Mouse (Mus musculus) MEL (cell line): ENCODE data around the gene Phf13. TPM values are rescaled to one million over a fixed set of nuclear protein-coding genes. Genes with fewer than 3 reads are reported as not detected.

ENCODE experiments used
- DNase-seq: peaks from one replicate; pipeline ENCODE4 v3.0.0; 2011; ENCODE audit warnings: low read depth, low spot score
- H3K27ac ChIP-seq: 2 replicates; pipeline ENCODE4 v1.5.1; 2012; ENCODE audit warnings: low read depth, mild to moderate bottlenecking, control low read depth, low read length, moderate library complexity; ENCODE audit not compliant: control insufficient read depth
- H3K27me3 ChIP-seq, 2 experiments: fragments of 150-350 bp in 1 of 2; sonication (generic) in 1 of 2; 2 replicates each; pipeline ENCODE4 v1.6.1; 2012; ENCODE audit warnings: low read length in 2 of 2, mild to moderate bottlenecking in 2 of 2, improper control_type of control experiment in 1 of 2, moderate library complexity in 1 of 2; ENCODE audit not compliant: insufficient read depth in 2 of 2, control insufficient read depth in 1 of 2
- H3K36me3 ChIP-seq, 2 experiments: 2 replicates each; pipeline ENCODE4 v1.6.1; 2012 to 2014; ENCODE audit warnings: low read length in 2 of 2, improper control_type of control experiment in 1 of 2, inconsistent platforms in 1 of 2, mild to moderate bottlenecking in 1 of 2; ENCODE audit not compliant: insufficient read depth in 2 of 2, control insufficient read depth in 1 of 2
- H3K4me1 ChIP-seq, 2 experiments: fragments of 150-350 bp in 1 of 2; sonication (generic) in 1 of 2; 2 replicates each; pipeline ENCODE4 v1.6.1; 2012; ENCODE audit warnings: low read length in 2 of 2, improper control_type of control experiment in 1 of 2, mild to moderate bottlenecking in 1 of 2; ENCODE audit not compliant: insufficient read depth in 2 of 2, control insufficient read depth in 1 of 2
- H3K4me3 ChIP-seq, 2 experiments: fragments of 150-350 bp in 1 of 2; sonication (generic) in 1 of 2; 2 replicates each; pipeline ENCODE4 v1.5.1; 2012; ENCODE audit warnings: low read depth in 2 of 2, low read length in 2 of 2, mild to moderate bottlenecking in 2 of 2, moderate library complexity in 2 of 2, control low read depth in 1 of 2, improper control_type of control experiment in 1 of 2; ENCODE audit not compliant: control insufficient read depth in 1 of 2, insufficient read depth in 1 of 2
- H3K79me2 ChIP-seq: 2 replicates; pipeline ENCODE4 v1.6.1; 2012; ENCODE audit warnings: mild to moderate bottlenecking, low read length, moderate library complexity; ENCODE audit not compliant: control insufficient read depth, poor library complexity, insufficient read depth
- H3K9ac ChIP-seq: 2 replicates; pipeline ENCODE4 v1.6.1; 2012; ENCODE audit warnings: low read depth, mild to moderate bottlenecking, control low read depth, low read length, moderate library complexity; ENCODE audit not compliant: control insufficient read depth, poor library complexity, severe bottlenecking
- H3K9me3 ChIP-seq: fragments of 150-350 bp; sonication (generic); replicated peaks from 2 replicates; pipeline ENCODE4 v1.6.1; 2012; ENCODE audit warnings: mild to moderate bottlenecking, low read length, improper control_type of control experiment, moderate library complexity; ENCODE audit not compliant: insufficient read depth
- CHD1 ChIP-seq: IDR thresholded peaks from 2 replicates; pipeline ENCODE4 v1.6.1; 2012; ENCODE audit warnings: low read depth, mild to moderate bottlenecking, inconsistent platforms, low read length, improper control_type of control experiment
- CHD2 ChIP-seq: IDR thresholded peaks from 2 replicates; pipeline ENCODE4 v1.6.1; 2011; ENCODE audit warnings: low read length, improper control_type of control experiment
- ELF1 ChIP-seq: IDR thresholded peaks from 2 replicates; pipeline ENCODE4 v1.6.1; 2014; ENCODE audit warnings: low read depth, mild to moderate bottlenecking, inconsistent platforms, low read length, improper control_type of control experiment, moderate library complexity
- GABPA ChIP-seq: IDR thresholded peaks from 2 replicates; pipeline ENCODE4 v1.6.1; 2012; ENCODE audit warnings: low read depth, mild to moderate bottlenecking, inconsistent platforms, low read length, improper control_type of control experiment, moderate library complexity
- HCFC1 ChIP-seq: IDR thresholded peaks from 2 replicates; pipeline ENCODE4 v1.6.1; 2012; ENCODE audit warnings: low read depth, mild to moderate bottlenecking, inconsistent platforms, low read length, improper control_type of control experiment, moderate library complexity
- JUND ChIP-seq: IDR thresholded peaks from 2 replicates; pipeline ENCODE4 v1.6.1; 2011; ENCODE audit warnings: low read depth, mild to moderate bottlenecking, improper control_type of control experiment, low read length
- KAT2A ChIP-seq: conservative IDR thresholded peaks from 2 replicates; pipeline ENCODE4 v1.6.1; 2012; ENCODE audit warnings: low read depth, low read length, improper control_type of control experiment, inconsistent platforms
- MAFK ChIP-seq: IDR thresholded peaks from 2 replicates; pipeline ENCODE4 v1.6.1; 2011; ENCODE audit warnings: low read depth, mild to moderate bottlenecking, low read length, improper control_type of control experiment, borderline replicate concordance
- MAZ ChIP-seq: IDR thresholded peaks from 2 replicates; pipeline ENCODE4 v1.6.1; 2012; ENCODE audit warnings: low read depth, mild to moderate bottlenecking, inconsistent platforms, low read length, improper control_type of control experiment
- MEF2A ChIP-seq: IDR thresholded peaks from 2 replicates; pipeline ENCODE4 v1.6.1; 2014; ENCODE audit warnings: low read depth, mild to moderate bottlenecking, inconsistent platforms, low read length, improper control_type of control experiment; ENCODE audit not compliant: poor library complexity, insufficient replicate concordance, severe bottlenecking; ENCODE audit errors: extremely low read depth
- MXI1 ChIP-seq: IDR thresholded peaks from 2 replicates; pipeline ENCODE4 v1.6.1; 2011; ENCODE audit warnings: mild to moderate bottlenecking, low read depth, low read length, improper control_type of control experiment
- NELFE ChIP-seq: IDR thresholded peaks from 2 replicates; pipeline ENCODE4 v1.6.1; 2011; ENCODE audit warnings: low read depth, low read length, improper control_type of control experiment
- NRF1 ChIP-seq: IDR thresholded peaks from 2 replicates; pipeline ENCODE4 v1.6.1; 2014; ENCODE audit warnings: low read depth, mild to moderate bottlenecking, inconsistent platforms, low read length, improper control_type of control experiment, moderate library complexity; ENCODE audit not compliant: poor library complexity, insufficient read depth, severe bottlenecking
- POLR2AphosphoS2 ChIP-seq: IDR thresholded peaks from 2 replicates; pipeline ENCODE4 v1.6.1; 2011; ENCODE audit warnings: low read length, improper control_type of control experiment
- POLR2AphosphoS5 ChIP-seq: IDR thresholded peaks from 2 replicates; pipeline ENCODE4 v1.6.1; 2012; ENCODE audit warnings: low read depth, borderline replicate concordance, mild to moderate bottlenecking, inconsistent platforms, low read length, moderate library complexity, mixed read lengths
- RAD21 ChIP-seq: IDR thresholded peaks from 2 replicates; pipeline ENCODE4 v1.6.1; 2011; ENCODE audit warnings: mild to moderate bottlenecking, low read depth, low read length, improper control_type of control experiment
- SIN3A ChIP-seq: IDR thresholded peaks from 2 replicates; pipeline ENCODE4 v1.6.1; 2012; ENCODE audit warnings: low read length, improper control_type of control experiment, inconsistent platforms
- SMC3 ChIP-seq: IDR thresholded peaks from 2 replicates; pipeline ENCODE4 v1.6.1; 2011; ENCODE audit warnings: low read depth, low read length, improper control_type of control experiment
- TAL1 ChIP-seq: IDR thresholded peaks from 2 replicates; pipeline ENCODE4 v1.6.1; 2012; ENCODE audit warnings: mild to moderate bottlenecking, inconsistent platforms, low read length, moderate library complexity, mixed read lengths
- TBP ChIP-seq: IDR thresholded peaks from 2 replicates; pipeline ENCODE4 v1.8.0; 2011; ENCODE audit warnings: low read depth, low read length, improper control_type of control experiment
- UBTF ChIP-seq: IDR thresholded peaks from 2 replicates; pipeline ENCODE4 v1.6.1; 2012; ENCODE audit warnings: low read depth, mild to moderate bottlenecking, inconsistent platforms, low read length, improper control_type of control experiment, moderate library complexity, borderline replicate concordance; ENCODE audit not compliant: insufficient read depth
- USF2 ChIP-seq, 2 experiments: IDR thresholded peaks; 2 replicates each; pipeline ENCODE4 v1.6.1; 2011 to 2012; ENCODE audit warnings: improper control_type of control experiment in 2 of 2, low read length in 2 of 2, borderline replicate concordance in 1 of 2, inconsistent platforms in 1 of 2, low read depth in 1 of 2, mild to moderate bottlenecking in 1 of 2; ENCODE audit not compliant: insufficient read depth in 1 of 2
- ZC3H11A ChIP-seq: IDR thresholded peaks from 2 replicates; pipeline ENCODE4 v1.6.1; 2012; ENCODE audit warnings: low read depth, mild to moderate bottlenecking, inconsistent platforms, low read length, improper control_type of control experiment
- polyA plus RNA-seq, 2 experiments: library from polyadenylated mRNA; stranded (reverse) in 1 of 2; unstranded in 1 of 2; fragments of >175 nt in 1 of 2; fragments of >200 nt in 1 of 2; gene quantifications; 2 replicates each; pipeline versions ENCODE4 v1.2.1 to v1.2.4; 2012; ENCODE audit warnings: low replicate concordance in 2 of 2, low read depth in 1 of 2; ENCODE audit not compliant: insufficient read length in 2 of 2, insufficient read depth in 1 of 2, missing spikeins in 1 of 2
- total RNA-seq: library from RNA; depleted of rRNA; stranded (reverse); fragments of 300-350 nt; gene quantifications from 2 replicates; pipeline ENCODE4 v1.2.3, GENCODE M21; 2012

The Phf13 gene
- total and polyA plus RNA-seq, 3 experiments: 2.0 to 6.6 TPM; not detected in 1

DNA sequence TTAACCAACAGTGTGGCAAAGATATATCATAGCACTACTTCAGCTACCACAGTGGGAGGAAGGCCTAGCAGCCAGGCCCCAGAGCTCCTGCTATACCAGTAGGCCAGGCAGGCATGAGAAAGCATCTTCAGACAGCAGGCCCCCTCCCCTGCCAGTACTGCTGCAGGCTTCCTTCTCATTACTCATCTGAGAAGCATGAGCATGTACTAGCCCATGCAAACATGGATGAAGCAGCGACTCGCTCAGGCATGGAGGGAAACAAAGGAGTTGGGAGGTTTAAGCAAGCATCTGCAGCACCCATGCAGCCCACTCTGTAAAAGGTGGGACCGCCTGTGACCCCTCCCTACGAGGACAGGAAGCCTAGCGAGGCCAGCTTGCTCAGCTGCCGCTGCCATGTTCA is 23.0 kb upstream of the Phf13 start:
- Histone ChIP-seq H3K9me3 (no peaks in the 10 kb centered on the region), H3K9ac (no peak overlapping the region), H3K27me3 (no peaks in the 10 kb centered on the region), H3K27ac (no peak overlapping the region), H3K4me1 (no peaks in the 10 kb centered on the region), H3K4me3 (no peak overlapping the region), H3K79me2 (0 out of 2 replicates have a peak, but pooled peaks cover 1% of the 10 kb centered on the region), H3K36me3 (peaks cover 0 to 2% of the 10 kb centered on the region in 2 experiments; a peak in 1 of 4 replicates)
- TF ChIP-seq GABPA (no peak), ZC3H11A (no peak), NRF1 (no peak), RAD21 (no peak), MXI1 (no peak), USF2 (IDR thresholded peaks at IDR 0.05; ENCODE audit: borderline replicate concordance in 1 of 2, insufficient read depth in 1 of 2, low read depth in 1 of 2, low read length in 2 of 2) (no peak), SIN3A (no peak), POLR2AphosphoS5 (no peak), JUND (no peak), ELF1 (no peak), TBP (no peak), HCFC1 (no peak), MAFK (no peak), NELFE (no peak)
- DNase-seq: no peak

DNA sequence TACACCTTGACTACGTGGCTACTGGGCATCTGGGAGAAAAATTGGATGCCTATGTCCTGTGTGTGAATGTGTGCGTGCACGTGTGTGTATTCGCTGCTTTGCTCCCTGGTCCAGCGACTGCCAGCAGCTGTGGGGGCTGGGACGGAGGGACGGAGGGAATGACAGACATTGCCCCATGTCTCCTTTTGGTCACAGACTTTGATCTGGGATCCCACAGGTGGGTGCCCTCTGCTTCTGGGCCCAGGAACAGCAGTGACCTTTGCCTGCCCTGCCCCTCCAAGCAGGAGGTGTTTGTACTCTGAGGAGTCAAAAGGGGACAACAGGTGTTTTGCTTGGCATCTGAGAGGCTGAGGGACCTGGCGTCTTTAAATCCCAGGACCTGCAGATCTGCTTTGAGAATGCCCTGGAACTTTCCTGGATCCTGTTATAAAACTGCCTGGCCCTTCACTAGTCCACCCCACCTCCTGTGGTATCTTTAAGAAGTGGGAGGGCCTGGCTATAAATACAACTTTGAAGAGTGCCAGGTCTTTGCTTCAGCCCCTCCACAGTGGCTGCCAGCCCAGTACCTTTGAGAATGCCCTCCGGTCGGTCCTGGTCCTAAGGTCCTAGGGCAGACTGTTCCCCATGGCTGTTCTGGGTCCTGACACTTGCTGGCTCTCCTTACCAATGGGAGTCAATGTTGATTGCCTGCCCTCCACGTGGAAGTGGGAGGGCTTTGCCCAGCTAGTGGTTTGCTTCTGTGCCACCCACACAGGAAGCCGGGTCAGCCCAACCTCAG is 17.2 kb upstream of the Phf13 start:
- peaks cover 2 to 5% of the 10 kb centered on the region in 2 experiments; a peak in 2 of 4 replicates for H3K36me3 ChIP-seq
- peaks cover 38% of the 10 kb centered on the region for H3K79me2 ChIP-seq
- no peaks in the 10 kb centered on the region for H3K9me3 ChIP-seq
- DNase-seq: no peak
- no peak overlapping the region for H3K4me3 ChIP-seq
- no peak overlapping the region for H3K27ac ChIP-seq
- H3K27me3 ChIP-seq: no peaks in the 10 kb centered on the region
- no peak for TF ChIP-seq ELF1
- no peak for TF ChIP-seq CHD2
- TF ChIP-seq MAZ: no peak
- TF ChIP-seq POLR2AphosphoS2: no peak
- no peak for TF ChIP-seq HCFC1
- TF ChIP-seq MEF2A: no peak
- TF ChIP-seq GABPA: no peak
- TF ChIP-seq SMC3: no peak
- no peak for TF ChIP-seq MXI1
- TF ChIP-seq CHD1: no peak
- TF ChIP-seq UBTF: no peak
- TF ChIP-seq TBP: no peak
- TF ChIP-seq TAL1: no peak
- no peak for TF ChIP-seq KAT2A
- TF ChIP-seq NRF1: no peak
- H3K4me1 ChIP-seq: peaks cover 0 to 11% of the 10 kb centered on the region in 2 experiments; a peak in 3 of 4 replicates
- no peak overlapping the region for H3K9ac ChIP-seq
